21 mouse cellular contexts compared by ENCODE assay signal in genomic region chr5:43102590-43102989, GRCm38 (mm10).
DNase-seq lines count a peak whose midpoint lies in the region; ATAC-seq lines count a peak whose summit lies in the region.
"Had no signal": no experiment of that assay in that cellular context is flagged by ENCODE, and none has a peak within 500 bp of the region (broad histone marks: within the 10 kb centered on the region; RNA-seq: fewer than 3 reads in every experiment).

No protein-coding gene starts in this region.

- H3K9ac ChIP-seq in hindbrain, embryonic 11.5 days (ENCODE audit: low read depth, low read length): no peak overlapping the region
- no peak overlapping the region for H3K9ac ChIP-seq in hindbrain, embryonic 12.5 days
- no peak overlapping the region for H3K9ac ChIP-seq in midbrain, embryonic 16.5 days (ENCODE audit: low read depth, low read length)
- H3K9ac ChIP-seq: embryonic facial prominence, embryonic 13.5 days; heart, embryonic 13.5 days; liver, embryonic 15.5 days had no signal

- H3K27ac ChIP-seq in hindbrain, embryonic 11.5 days (ENCODE audit: low read depth, low read length): no peak overlapping the region
- H3K27ac ChIP-seq in hindbrain, embryonic 12.5 days: no peak overlapping the region
- no peak overlapping the region for H3K27ac ChIP-seq in midbrain, embryonic 16.5 days (ENCODE audit: low read length)
- H3K27ac ChIP-seq: embryonic facial prominence, embryonic 13.5 days; layer of hippocampus, adult 2 months; liver, embryonic 15.5 days had no signal

- no peak for DNase-seq in hindbrain, embryonic 11.5 days (ENCODE audit: low spot score)
- peak; percentile 26 for DNase-seq in MEL-GATA-1-ER (ENCODE audit: extremely low read depth, low read depth)
- DNase-seq in kidney, postnatal 25 days: no peak
- DNase-seq in heart, adult 11 months: no peak
- DNase-seq: adrenal gland, adult 8-10 months; cerebellum, postnatal 10 days; heart, postnatal 4 days; kidney, postnatal 10 days; layer of hippocampus, postnatal 36 days; lung, postnatal 10 days; retina, postnatal 1 day; thymus, adult 2 months had no signal

- no peaks in the 10 kb centered on the region for H3K9me3 ChIP-seq in hindbrain, embryonic 11.5 days (ENCODE audit: control insufficient read depth, low read length)
- no peaks in the 10 kb centered on the region for H3K9me3 ChIP-seq in hindbrain, embryonic 12.5 days (replicated peaks)
- no peaks in the 10 kb centered on the region for H3K9me3 ChIP-seq in midbrain, embryonic 16.5 days (replicated peaks; ENCODE audit: control insufficient read depth, low read length, poor library complexity, severe bottlenecking)
- H3K9me3 ChIP-seq: embryonic facial prominence, embryonic 13.5 days; heart, embryonic 13.5 days; liver, embryonic 15.5 days had no signal

- no peaks in the 10 kb centered on the region for H3K27me3 ChIP-seq in hindbrain, embryonic 11.5 days (ENCODE audit: control insufficient read depth, insufficient read depth, low read length)
- H3K27me3 ChIP-seq in hindbrain, embryonic 12.5 days: no peaks in the 10 kb centered on the region
- H3K27me3 ChIP-seq in midbrain, embryonic 16.5 days (ENCODE audit: control insufficient read depth, insufficient read depth, low read depth, low read length): no peaks in the 10 kb centered on the region
- H3K27me3 ChIP-seq: embryonic facial prominence, embryonic 13.5 days; heart, embryonic 13.5 days; liver, embryonic 15.5 days; Patski had no signal

- H3K4me2 ChIP-seq in hindbrain, embryonic 11.5 days (replicated peaks; ENCODE audit: low read depth, low read length): no peak overlapping the region
- H3K4me2 ChIP-seq in hindbrain, embryonic 12.5 days (replicated peaks): no peak overlapping the region
- no peak overlapping the region for H3K4me2 ChIP-seq in midbrain, embryonic 16.5 days (ENCODE audit: low read length)
- H3K4me2 ChIP-seq: embryonic facial prominence, embryonic 13.5 days; heart, embryonic 13.5 days; liver, embryonic 15.5 days had no signal

- 62% methylated on average over 3 of the region's 3 CpGs for WGBS in hindbrain, embryonic 11.5 days
- WGBS in hindbrain, embryonic 12.5 days: 62% methylated on average over 3 of the region's 3 CpGs
- 53% methylated on average over 3 of the region's 3 CpGs for whole genome bisulfite sequencing in midbrain, embryonic 16.5 days

- H3K4me3 ChIP-seq in hindbrain, embryonic 11.5 days (ENCODE audit: low read depth, low read length): no peak overlapping the region
- H3K4me3 ChIP-seq in hindbrain, embryonic 12.5 days: no peak overlapping the region
- H3K4me3 ChIP-seq in midbrain, embryonic 16.5 days (ENCODE audit: low read depth, low read length): no peak overlapping the region
- H3K4me3 ChIP-seq: embryonic facial prominence, embryonic 13.5 days; heart, embryonic 13.5 days; layer of hippocampus, adult 2 months; liver, embryonic 15.5 days had no signal

- no peaks in the 10 kb centered on the region for H3K4me1 ChIP-seq in hindbrain, embryonic 11.5 days (replicated peaks; ENCODE audit: control insufficient read depth, insufficient read depth, low read length)
- peaks cover 4% of the 10 kb centered on the region; the same call in 1 of the 2 replicates for H3K4me1 ChIP-seq in hindbrain, embryonic 12.5 days
- H3K4me1 ChIP-seq in midbrain, embryonic 16.5 days (ENCODE audit: control insufficient read depth, insufficient read depth, low read length): peaks cover 4% of the 10 kb centered on the region; the same call in 1 of the 2 replicates
- H3K4me1 ChIP-seq: embryonic facial prominence, embryonic 13.5 days; liver, embryonic 15.5 days had no signal

- no peaks in the 10 kb centered on the region for H3K36me3 ChIP-seq in hindbrain, embryonic 11.5 days (ENCODE audit: control insufficient read depth, insufficient read depth, low read length)
- H3K36me3 ChIP-seq in hindbrain, embryonic 12.5 days: no peaks in the 10 kb centered on the region
- H3K36me3 ChIP-seq in midbrain, embryonic 16.5 days (ENCODE audit: control insufficient read depth, insufficient read depth, low read length): no peaks in the 10 kb centered on the region
- H3K36me3 ChIP-seq: embryonic facial prominence, embryonic 13.5 days; heart, embryonic 13.5 days; liver, embryonic 15.5 days had no signal

- peak; percentile 19; the same call in 1 of the 2 replicates for ATAC-seq in hindbrain, embryonic 11.5 days (ENCODE audit: low FRiP score)
- no peak for ATAC-seq in hindbrain, embryonic 12.5 days (ENCODE audit: low FRiP score)
- ATAC-seq in hematopoietic stem cell, adult 5-6 weeks (replicated peaks in 1 of 2; ENCODE audit: insufficient read depth in 1 of 2, low FRiP score in 2 of 2, low TSS enrichment in 1 of 2, low read depth in 1 of 2, poor library complexity in 2 of 2, severe bottlenecking in 2 of 2): peak; percentile 75 to 82; a peak in 3 of 4 replicates
- peak; percentile 72 for ATAC-seq in midbrain, embryonic 16.5 days
- ATAC-seq: inflammation-experienced regulatory T-cells, adult 6 months had no signal
